Mouse (Mus musculus): ENCODE measurements around the gene Naip2. TPM values are rescaled to one million over a fixed set of nuclear protein-coding genes. Genes with fewer than 3 reads are reported as not detected.
"Not testable (repeated sequence)": the region's sequence is repeated elsewhere in the genome, so short reads cannot be mapped to it uniquely, and the experiment has no call there.

Naip2 gene
- polyA plus RNA-seq, 1 experiment from 2014 or later, result 0.13 TPM

GRCm38 (mm10) chr13:100183111-100183510 lies 18.8 kb downstream of the Naip2 start:
- H3K4me2 ChIP-seq (ENCODE audit: low read length); DNase-seq (ENCODE audit: low spot score); H3K27ac ChIP-seq (ENCODE audit: low read depth, low read length); H3K9ac ChIP-seq (ENCODE audit: low read length); H3K9me3 ChIP-seq (replicated peaks; ENCODE audit: control insufficient read depth, low read length); H3K27me3 ChIP-seq (replicated peaks; ENCODE audit: control insufficient read depth, insufficient read depth, low read length); ATAC-seq; H3K4me1 ChIP-seq (ENCODE audit: control insufficient read depth, insufficient read depth, low read length); H3K36me3 ChIP-seq (ENCODE audit: control insufficient read depth, insufficient read depth, low read length); H3K4me3 ChIP-seq (ENCODE audit: low read depth, low read length): not testable (repeated sequence)

- H3K27ac ChIP-seq (ENCODE audit: low read depth, low read length); H3K4me3 ChIP-seq (ENCODE audit: low read depth, low read length); ATAC-seq; H3K9ac ChIP-seq (ENCODE audit: low read length); H3K4me2 ChIP-seq (ENCODE audit: low read length); H3K4me1 ChIP-seq (ENCODE audit: control insufficient read depth, insufficient read depth, low read length); H3K27me3 ChIP-seq (replicated peaks; ENCODE audit: control insufficient read depth, insufficient read depth, low read length); H3K36me3 ChIP-seq (ENCODE audit: control insufficient read depth, insufficient read depth, low read length); H3K9me3 ChIP-seq (replicated peaks; ENCODE audit: control insufficient read depth, low read length): not testable (repeated sequence)
- DNase-seq (ENCODE audit: low spot score), result peak; percentile 9
- 88% methylated on average over 3 of the region's 5 CpGs for WGBS
Measured at GRCm38 (mm10) chr13:100174360-100174759, 27.5 kb downstream of the Naip2 start.

DNA sequence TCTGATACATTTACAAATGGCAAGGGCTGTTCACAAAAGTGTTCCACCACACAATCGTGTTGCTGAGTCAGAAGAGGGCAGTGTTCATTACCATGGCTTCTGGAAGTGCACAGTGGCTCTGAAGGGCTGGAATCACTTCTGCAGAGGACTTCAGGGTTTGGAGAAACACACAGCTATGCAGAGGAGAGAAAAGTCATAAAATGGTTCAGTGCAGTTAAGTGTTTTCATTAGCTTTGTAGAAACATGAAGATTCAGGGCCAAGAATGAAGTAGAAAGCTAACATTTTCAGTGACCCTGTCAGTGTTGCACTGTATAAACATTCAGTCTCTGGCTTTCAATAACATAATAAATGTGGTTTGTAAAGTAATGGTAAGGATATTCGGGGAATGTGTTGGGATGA lies 35.5 kb downstream of the Naip2 start:
- H3K4me3 ChIP-seq (ENCODE audit: low read depth, low read length); H3K9ac ChIP-seq (ENCODE audit: low read length); H3K27me3 ChIP-seq (replicated peaks; ENCODE audit: control insufficient read depth, insufficient read depth, low read length); ATAC-seq; H3K36me3 ChIP-seq (ENCODE audit: control insufficient read depth, insufficient read depth, low read length); H3K4me2 ChIP-seq (ENCODE audit: low read length); H3K27ac ChIP-seq (ENCODE audit: low read depth, low read length); H3K9me3 ChIP-seq (replicated peaks; ENCODE audit: control insufficient read depth, low read length); DNase-seq (ENCODE audit: low spot score); H3K4me1 ChIP-seq (ENCODE audit: control insufficient read depth, insufficient read depth, low read length): not testable (repeated sequence)
- 69% methylated on average over 2 of the region's 2 CpGs for WGBS

GRCm38 (mm10) chr13:100162467-100162866 lies 39.4 kb downstream of the Naip2 start:
- not testable (repeated sequence) for H3K4me3 ChIP-seq (ENCODE audit: low read depth, low read length); H3K36me3 ChIP-seq (ENCODE audit: control insufficient read depth, insufficient read depth, low read length); ATAC-seq

GRCm38 (mm10) chr13:100161171-100161870 lies 40.6 kb downstream of the Naip2 start:
- not testable (repeated sequence) for H3K9me3 ChIP-seq (replicated peaks; ENCODE audit: control insufficient read depth, low read length); H3K4me3 ChIP-seq (ENCODE audit: low read depth, low read length); H3K27me3 ChIP-seq (replicated peaks; ENCODE audit: control insufficient read depth, insufficient read depth, low read length); H3K36me3 ChIP-seq (ENCODE audit: control insufficient read depth, insufficient read depth, low read length); H3K27ac ChIP-seq (ENCODE audit: low read depth, low read length); H3K9ac ChIP-seq (ENCODE audit: low read length); H3K4me2 ChIP-seq (ENCODE audit: low read length); H3K4me1 ChIP-seq (ENCODE audit: control insufficient read depth, insufficient read depth, low read length); ATAC-seq; DNase-seq (ENCODE audit: low spot score)
- 87% methylated on average over 11 of the region's 11 CpGs for WGBS

More at GRCm38 (mm10) chr13:100162467-100162866, 39.4 kb downstream of the Naip2 start:
- DNase-seq (ENCODE audit: low spot score); H3K9ac ChIP-seq (ENCODE audit: low read length); H3K27ac ChIP-seq (ENCODE audit: low read depth, low read length); H3K27me3 ChIP-seq (replicated peaks; ENCODE audit: control insufficient read depth, insufficient read depth, low read length); H3K4me1 ChIP-seq (ENCODE audit: control insufficient read depth, insufficient read depth, low read length); H3K4me2 ChIP-seq (ENCODE audit: low read length); H3K9me3 ChIP-seq (replicated peaks; ENCODE audit: control insufficient read depth, low read length): not testable (repeated sequence)

GRCm38 (mm10) chr13:100156624-100157023 lies 45.3 kb downstream of the Naip2 start:
- no peaks in the 10 kb centered on the region for H3K4me1 ChIP-seq (ENCODE audit: control insufficient read depth, insufficient read depth, low read length)
- DNase-seq (ENCODE audit: low spot score), result no peak

DNA sequence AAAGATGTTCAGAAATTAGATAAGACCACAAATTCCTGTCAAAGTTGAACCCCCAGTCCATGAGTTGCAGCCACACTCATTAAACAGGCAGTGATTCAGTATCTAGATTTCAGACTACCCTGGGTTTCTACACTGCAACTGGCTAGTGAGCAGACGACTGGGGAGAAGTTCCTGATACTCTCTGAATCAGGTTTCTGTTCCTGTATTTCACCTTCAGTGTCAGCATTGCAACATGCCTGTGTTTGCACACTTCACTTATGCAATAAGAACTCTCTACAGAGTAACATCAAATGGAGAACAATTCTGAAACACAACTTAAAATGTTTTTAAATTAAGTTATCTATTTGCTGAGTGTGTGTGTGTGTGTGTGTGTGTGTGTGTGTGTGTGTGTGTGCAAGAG lies 49.2 kb downstream of the Naip2 start:
- H3K27ac ChIP-seq (ENCODE audit: low read depth, low read length), result no peak overlapping the region
- no peak overlapping the region for H3K4me3 ChIP-seq (ENCODE audit: low read depth, low read length)
- H3K9ac ChIP-seq (ENCODE audit: low read length), result no peak overlapping the region
- no peak overlapping the region for H3K4me2 ChIP-seq (ENCODE audit: low read length)
- H3K4me1 ChIP-seq (ENCODE audit: control insufficient read depth, insufficient read depth, low read length), result no peaks in the 10 kb centered on the region
- ATAC-seq (no peak), DNase-seq (ENCODE audit: low spot score) (no peak)
- H3K9me3 ChIP-seq (replicated peaks; ENCODE audit: control insufficient read depth, low read length), result no peaks in the 10 kb centered on the region
- H3K36me3 ChIP-seq (ENCODE audit: control insufficient read depth, insufficient read depth, low read length), result no peaks in the 10 kb centered on the region
- WGBS, result 60% methylated on average over 1 of the region's 1 CpGs
- no peaks in the 10 kb centered on the region for H3K27me3 ChIP-seq (replicated peaks; ENCODE audit: control insufficient read depth, insufficient read depth, low read length)

More at GRCm38 (mm10) chr13:100156624-100157023, 45.3 kb downstream of the Naip2 start:
- Histone ChIP-seq H3K27me3 (replicated peaks; ENCODE audit: control insufficient read depth, insufficient read depth, low read length) (no peaks in the 10 kb centered on the region), H3K4me3 (ENCODE audit: low read depth, low read length) (no peak overlapping the region), H3K9ac (ENCODE audit: low read length) (no peak overlapping the region), H3K4me2 (ENCODE audit: low read length) (no peak overlapping the region), H3K9me3 (replicated peaks; ENCODE audit: control insufficient read depth, low read length) (no peaks in the 10 kb centered on the region), H3K27ac (ENCODE audit: low read depth, low read length) (no peak overlapping the region), H3K36me3 (ENCODE audit: control insufficient read depth, insufficient read depth, low read length) (no peaks in the 10 kb centered on the region)
- 90% methylated on average over 3 of the region's 3 CpGs for WGBS
- ATAC-seq, result no peak

- H3K9ac ChIP-seq (ENCODE audit: low read length), result no peak overlapping the region
- no peaks in the 10 kb centered on the region for H3K4me1 ChIP-seq (ENCODE audit: control insufficient read depth, insufficient read depth, low read length)
- H3K36me3 ChIP-seq (ENCODE audit: control insufficient read depth, insufficient read depth, low read length), result peaks cover 21% of the 10 kb centered on the region
- H3K4me2 ChIP-seq (ENCODE audit: low read length), result no peak overlapping the region
- no peak overlapping the region for H3K27ac ChIP-seq (ENCODE audit: low read depth, low read length)
- no peak for ATAC-seq
- no peaks in the 10 kb centered on the region for H3K27me3 ChIP-seq (replicated peaks; ENCODE audit: control insufficient read depth, insufficient read depth, low read length)
- DNase-seq (ENCODE audit: low spot score), result no peak
- no peak overlapping the region for H3K4me3 ChIP-seq (ENCODE audit: low read depth, low read length)
- WGBS, result 83% methylated on average over 8 of the region's 8 CpGs
- H3K9me3 ChIP-seq (replicated peaks; ENCODE audit: control insufficient read depth, low read length), result no peaks in the 10 kb centered on the region
Measured at GRCm38 (mm10) chr13:100141646-100142314, 60.1 kb downstream of the Naip2 start.

DNA sequence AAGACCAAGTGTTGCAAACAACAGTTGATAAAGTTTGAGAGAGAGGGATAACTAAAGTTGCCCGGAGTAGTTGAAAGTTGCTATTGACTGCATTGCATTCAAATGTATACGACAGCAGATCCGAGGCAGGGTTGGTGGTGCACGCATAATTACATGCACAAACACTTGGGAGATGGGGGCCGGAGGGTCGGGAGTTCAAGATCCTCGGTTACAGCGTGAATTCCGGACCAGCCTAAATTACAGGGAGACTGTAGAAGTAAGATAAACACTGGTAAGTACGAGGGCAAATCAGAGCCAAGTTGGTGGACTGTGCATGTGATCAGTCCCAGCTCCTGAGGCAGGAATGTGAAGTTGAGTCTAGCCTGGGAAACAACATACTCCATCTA lies 76.6 kb downstream of the Naip2 start:
- no peaks in the 10 kb centered on the region for H3K27me3 ChIP-seq (replicated peaks; ENCODE audit: control insufficient read depth, insufficient read depth, low read length)
- H3K4me1 ChIP-seq (ENCODE audit: control insufficient read depth, insufficient read depth, low read length), result peaks cover 7% of the 10 kb centered on the region
- no peaks in the 10 kb centered on the region for H3K9me3 ChIP-seq (replicated peaks; ENCODE audit: control insufficient read depth, low read length)
- DNase-seq (ENCODE audit: low spot score) (no peak), ATAC-seq (peak; percentile 64)
- H3K4me3 ChIP-seq (ENCODE audit: low read depth, low read length), result peak overlapping the region; percentile 93
- 3% methylated on average over 10 of the region's 10 CpGs for WGBS
- peak overlapping the region; percentile 90 for H3K9ac ChIP-seq (ENCODE audit: low read length)
- H3K36me3 ChIP-seq (ENCODE audit: control insufficient read depth, insufficient read depth, low read length), result peaks cover 28% of the 10 kb centered on the region
- no peak overlapping the region for H3K27ac ChIP-seq (ENCODE audit: low read depth, low read length)
- peak overlapping the region; percentile 95 for H3K4me2 ChIP-seq (ENCODE audit: low read length)

Data from forebrain, embryonic 14.5 days (tissue).